Mouse (Mus musculus): ENCODE measurements around the gene Pde6d. TPM values are rescaled to one million over a fixed set of nuclear protein-coding genes. Genes with fewer than 3 reads are reported as not detected.

The Pde6d gene
- polyA plus RNA-seq, 1 experiment: 70.0 TPM

- Histone ChIP-seq H3K36me3 (ENCODE audit: control insufficient read depth, insufficient read depth, low read length) (no peaks in the 10 kb centered on the region), H3K27ac (ENCODE audit: control insufficient read depth, insufficient read depth, low read depth, low read length) (no peak overlapping the region), H3K4me3 (ENCODE audit: control insufficient read depth, low read depth, low read length) (peak overlapping the region; percentile 96), H3K27me3 (ENCODE audit: control insufficient read depth, insufficient read depth, low read length) (no peaks in the 10 kb centered on the region), H3K4me1 (ENCODE audit: control insufficient read depth, insufficient read depth, low read length) (no peaks in the 10 kb centered on the region)
- TF ChIP-seq POLR2A (IDR thresholded peaks at IDR 0.05; ENCODE audit: control insufficient read depth, low read depth, low read length): peak; percentile 65
- TF ChIP-seq CTCF (IDR thresholded peaks at IDR 0.05; ENCODE audit: control insufficient read depth, insufficient read depth, insufficient replicate concordance, low read depth, low read length): no peak
Measured at GRCm38 (mm10) chr1:86586992-86587391, 4.6 kb upstream of the Pde6d start.

DNA sequence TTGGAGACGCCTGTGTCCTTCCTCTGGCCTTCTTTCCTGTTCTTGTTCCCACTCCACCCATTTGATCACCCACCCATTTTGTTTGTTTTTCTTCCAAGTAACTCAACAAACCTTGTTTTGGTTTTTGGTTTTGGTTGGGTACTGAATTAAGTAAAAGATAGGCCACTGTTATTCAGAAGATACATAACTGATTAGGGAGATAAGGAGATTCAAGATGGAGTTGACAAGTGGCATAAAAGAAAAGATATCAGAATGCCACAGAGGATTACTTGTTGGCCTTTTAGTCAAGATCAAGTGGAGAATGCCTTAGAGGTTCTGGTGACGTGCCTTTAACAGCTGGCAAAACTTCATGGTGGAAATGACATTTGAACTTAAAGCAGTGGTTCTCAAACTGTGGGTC is 1.3 kb upstream of the Pde6d start:
- Histone ChIP-seq H3K36me3 (ENCODE audit: control insufficient read depth, insufficient read depth, low read length) (no peaks in the 10 kb centered on the region), H3K27ac (ENCODE audit: control insufficient read depth, insufficient read depth, low read depth, low read length) (no peak overlapping the region), H3K4me3 (ENCODE audit: control insufficient read depth, low read depth, low read length) (peak overlapping the region; percentile 45; the same call in 1 of the 2 replicates), H3K4me1 (ENCODE audit: control insufficient read depth, insufficient read depth, low read length) (no peaks in the 10 kb centered on the region), H3K27me3 (ENCODE audit: control insufficient read depth, insufficient read depth, low read length) (no peaks in the 10 kb centered on the region)
- TF ChIP-seq CTCF (IDR thresholded peaks at IDR 0.05; ENCODE audit: control insufficient read depth, insufficient read depth, insufficient replicate concordance, low read depth, low read length): no peak
- TF ChIP-seq POLR2A (IDR thresholded peaks at IDR 0.05; ENCODE audit: control insufficient read depth, low read depth, low read length): no peak

GRCm38 (mm10) chr1:86581692-86582450 is 558 bp downstream of the Pde6d start:
- H3K4me3 ChIP-seq (ENCODE audit: control insufficient read depth, low read depth, low read length): peak overlapping the region; percentile 92
- H3K27ac ChIP-seq (ENCODE audit: control insufficient read depth, insufficient read depth, low read depth, low read length): peak overlapping the region; percentile 93
- no peaks in the 10 kb centered on the region for H3K4me1 ChIP-seq (ENCODE audit: control insufficient read depth, insufficient read depth, low read length)
- no peaks in the 10 kb centered on the region for H3K36me3 ChIP-seq (ENCODE audit: control insufficient read depth, insufficient read depth, low read length)
- TF ChIP-seq POLR2A (IDR thresholded peaks at IDR 0.05; ENCODE audit: control insufficient read depth, low read depth, low read length) (no peak), CTCF (IDR thresholded peaks at IDR 0.05; ENCODE audit: control insufficient read depth, insufficient read depth, insufficient replicate concordance, low read depth, low read length) (no peak)
- H3K27me3 ChIP-seq (ENCODE audit: control insufficient read depth, insufficient read depth, low read length): no peaks in the 10 kb centered on the region

- no peak overlapping the region for H3K27ac ChIP-seq (ENCODE audit: control insufficient read depth, insufficient read depth, low read depth, low read length)
- H3K4me3 ChIP-seq (ENCODE audit: control insufficient read depth, low read depth, low read length): no peak overlapping the region
- TF ChIP-seq CTCF (IDR thresholded peaks at IDR 0.05; ENCODE audit: control insufficient read depth, insufficient read depth, insufficient replicate concordance, low read depth, low read length) (no peak), POLR2A (IDR thresholded peaks at IDR 0.05; ENCODE audit: control insufficient read depth, low read depth, low read length) (no peak)
- H3K4me1 ChIP-seq (ENCODE audit: control insufficient read depth, insufficient read depth, low read length): no peaks in the 10 kb centered on the region
- no peaks in the 10 kb centered on the region for H3K36me3 ChIP-seq (ENCODE audit: control insufficient read depth, insufficient read depth, low read length)
- H3K27me3 ChIP-seq (ENCODE audit: control insufficient read depth, insufficient read depth, low read length): no peaks in the 10 kb centered on the region
Measured at GRCm38 (mm10) chr1:86580426-86580825, 2.0 kb downstream of the Pde6d start.

GRCm38 (mm10) chr1:86571941-86572340 is 10.5 kb downstream of the Pde6d start:
- no peak overlapping the region for H3K27ac ChIP-seq (ENCODE audit: control insufficient read depth, insufficient read depth, low read depth, low read length)
- H3K27me3 ChIP-seq (ENCODE audit: control insufficient read depth, insufficient read depth, low read length): no peaks in the 10 kb centered on the region
- no peak overlapping the region for H3K4me3 ChIP-seq (ENCODE audit: control insufficient read depth, low read depth, low read length)
- no peaks in the 10 kb centered on the region for H3K4me1 ChIP-seq (ENCODE audit: control insufficient read depth, insufficient read depth, low read length)
- H3K36me3 ChIP-seq (ENCODE audit: control insufficient read depth, insufficient read depth, low read length): no peaks in the 10 kb centered on the region
- TF ChIP-seq CTCF (IDR thresholded peaks at IDR 0.05; ENCODE audit: control insufficient read depth, insufficient read depth, insufficient replicate concordance, low read depth, low read length) (no peak), POLR2A (IDR thresholded peaks at IDR 0.05; ENCODE audit: control insufficient read depth, low read depth, low read length) (no peak)

DNA sequence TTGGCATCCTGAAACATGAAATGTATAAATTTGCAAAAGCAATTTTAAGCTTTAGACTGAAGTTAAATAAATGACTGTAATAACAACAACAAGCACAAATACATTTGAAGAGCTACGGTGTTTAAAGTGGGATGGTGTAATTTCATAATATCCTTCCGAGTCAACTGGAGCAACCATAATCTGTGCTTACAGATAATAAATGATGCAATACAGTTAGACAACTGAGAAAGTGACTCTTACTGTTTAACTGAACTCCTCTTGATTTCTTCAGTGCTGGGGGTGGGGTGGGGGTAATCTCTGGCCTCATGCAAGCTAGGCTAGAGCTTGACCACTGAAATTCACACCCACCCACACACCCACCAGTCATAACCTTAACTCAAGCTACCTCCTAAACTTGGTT is 11.0 kb downstream of the Pde6d start:
- Histone ChIP-seq H3K36me3 (ENCODE audit: control insufficient read depth, insufficient read depth, low read length) (no peaks in the 10 kb centered on the region; the same call in 1 of the 2 replicates), H3K4me3 (ENCODE audit: control insufficient read depth, low read depth, low read length) (no peak overlapping the region), H3K4me1 (ENCODE audit: control insufficient read depth, insufficient read depth, low read length) (no peaks in the 10 kb centered on the region), H3K27ac (ENCODE audit: control insufficient read depth, insufficient read depth, low read depth, low read length) (no peak overlapping the region), H3K27me3 (ENCODE audit: control insufficient read depth, insufficient read depth, low read length) (no peaks in the 10 kb centered on the region)
- TF ChIP-seq CTCF (IDR thresholded peaks at IDR 0.05; ENCODE audit: control insufficient read depth, insufficient read depth, insufficient replicate concordance, low read depth, low read length) (no peak), POLR2A (IDR thresholded peaks at IDR 0.05; ENCODE audit: control insufficient read depth, low read depth, low read length) (no peak)

- H3K36me3 ChIP-seq (ENCODE audit: control insufficient read depth, insufficient read depth, low read length): no peaks in the 10 kb centered on the region; the same call in 1 of the 2 replicates
- no peaks in the 10 kb centered on the region for H3K27me3 ChIP-seq (ENCODE audit: control insufficient read depth, insufficient read depth, low read length)
- TF ChIP-seq POLR2A (IDR thresholded peaks at IDR 0.05; ENCODE audit: control insufficient read depth, low read depth, low read length) (no peak), CTCF (IDR thresholded peaks at IDR 0.05; ENCODE audit: control insufficient read depth, insufficient read depth, insufficient replicate concordance, low read depth, low read length) (no peak)
- no peaks in the 10 kb centered on the region for H3K4me1 ChIP-seq (ENCODE audit: control insufficient read depth, insufficient read depth, low read length)
- no peak overlapping the region for H3K4me3 ChIP-seq (ENCODE audit: control insufficient read depth, low read depth, low read length)
- no peak overlapping the region for H3K27ac ChIP-seq (ENCODE audit: control insufficient read depth, insufficient read depth, low read depth, low read length)
Measured at GRCm38 (mm10) chr1:86569292-86569860, 13.1 kb downstream of the Pde6d start.
